Mouse (Mus musculus) E14TG2a.4 (cell line): Measurements from ENCODE around the gene Prom1.

Experiments
- H3K27me3 ChIP-seq: 2 replicates; pipeline ENCODE4 v1.6.1; 2014; ENCODE audit warnings: low read length, control low read depth; ENCODE audit not compliant: insufficient read depth
- H3K36me3 ChIP-seq: 2 replicates; pipeline ENCODE4 v1.6.1; 2014; ENCODE audit warnings: low read length, control low read depth; ENCODE audit not compliant: insufficient read depth
- H3K4me1 ChIP-seq: replicated peaks from 2 replicates; pipeline ENCODE4 v1.6.1; 2014; ENCODE audit warnings: low read depth, low read length, control low read depth
- H3K4me3 ChIP-seq: replicated peaks from 2 replicates; pipeline ENCODE4 v1.5.1; 2014; ENCODE audit warnings: mild to moderate bottlenecking, low read length
- H3K9me3 ChIP-seq: 2 replicates; pipeline ENCODE4 v1.6.1; 2014; ENCODE audit warnings: low read length, control low read depth
- CTCF ChIP-seq: conservative IDR thresholded peaks from 2 replicates; pipeline ENCODE4 v1.5.1; 2014; ENCODE audit warnings: low read length
- NANOG ChIP-seq: IDR thresholded peaks from 2 replicates; pipeline ENCODE4 v1.6.1; 2014; ENCODE audit warnings: borderline replicate concordance, low read length, mixed read lengths
- POU5F1 ChIP-seq: IDR thresholded peaks from 2 replicates; pipeline ENCODE4 v1.6.1; 2014; ENCODE audit warnings: low read length, borderline replicate concordance

Gene Prom1

GRCm38 (mm10) chr5:43996162-43996561 lies 105.7 kb downstream of the Prom1 start:
- no peaks in the 10 kb centered on the region for H3K36me3 ChIP-seq
- no peaks in the 10 kb centered on the region for H3K4me1 ChIP-seq
- 0 out of 2 replicates have a peak, but pooled peaks cover 3% of the 10 kb centered on the region for H3K27me3 ChIP-seq
- no peaks in the 10 kb centered on the region for H3K9me3 ChIP-seq
- TF ChIP-seq CTCF (no peak), POU5F1 (no peak), NANOG (no peak)
- no peak overlapping the region for H3K4me3 ChIP-seq

GRCm38 (mm10) chr5:43994981-43995380 lies 106.9 kb downstream of the Prom1 start:
- TF ChIP-seq NANOG (no peak), POU5F1 (no peak), CTCF (no peak)
- 0 out of 2 replicates have a peak, but pooled peaks cover 3% of the 10 kb centered on the region for H3K27me3 ChIP-seq

GRCm38 (mm10) chr5:43990316-43990715 lies 111.5 kb downstream of the Prom1 start:
- TF ChIP-seq CTCF (peak; percentile 98), POU5F1 (no peak)

More at GRCm38 (mm10) chr5:43994981-43995380, 106.9 kb downstream of the Prom1 start:
- Histone ChIP-seq H3K36me3 (no peaks in the 10 kb centered on the region), H3K9me3 (no peaks in the 10 kb centered on the region), H3K4me3 (no peak overlapping the region), H3K4me1 (no peaks in the 10 kb centered on the region)

GRCm38 (mm10) chr5:43989017-43989416 lies 112.8 kb downstream of the Prom1 start:
- Histone ChIP-seq H3K9me3 (peaks cover 6% of the 10 kb centered on the region; the same call in 1 of the 2 replicates), H3K36me3 (no peaks in the 10 kb centered on the region), H3K27me3 (no peaks in the 10 kb centered on the region), H3K4me3 (no peak overlapping the region), H3K4me1 (peaks cover 11% of the 10 kb centered on the region)
- TF ChIP-seq CTCF (no peak), POU5F1 (no peak), NANOG (no peak)

More at GRCm38 (mm10) chr5:43990316-43990715, 111.5 kb downstream of the Prom1 start:
- H3K9me3 ChIP-seq: peaks cover 6% of the 10 kb centered on the region; the same call in 1 of the 2 replicates
- no peaks in the 10 kb centered on the region for H3K27me3 ChIP-seq
- H3K36me3 ChIP-seq: no peaks in the 10 kb centered on the region
- no peak overlapping the region for H3K4me3 ChIP-seq
- H3K4me1 ChIP-seq: peaks cover 6% of the 10 kb centered on the region

- no peaks in the 10 kb centered on the region for H3K27me3 ChIP-seq
- H3K9me3 ChIP-seq: peaks cover 6% of the 10 kb centered on the region; the same call in 1 of the 2 replicates
- no peak for TF ChIP-seq NANOG
- TF ChIP-seq CTCF: no peak
- TF ChIP-seq POU5F1: no peak
- peaks cover 38% of the 10 kb centered on the region for H3K4me1 ChIP-seq
- H3K4me3 ChIP-seq: no peak overlapping the region
- no peaks in the 10 kb centered on the region for H3K36me3 ChIP-seq
These were observed 115.6 kb downstream of the Prom1 start for GRCm38 (mm10) chr5:43986212-43986611.

- peaks cover 17% of the 10 kb centered on the region for H3K36me3 ChIP-seq
- no peak for TF ChIP-seq CTCF
- TF ChIP-seq POU5F1: no peak
- TF ChIP-seq NANOG: no peak
- H3K4me3 ChIP-seq: no peak overlapping the region
- 0 out of 2 replicates have a peak, but pooled peaks cover 3% of the 10 kb centered on the region for H3K27me3 ChIP-seq
- H3K9me3 ChIP-seq: peaks cover 6% of the 10 kb centered on the region; the same call in 1 of the 2 replicates
- peaks cover 61% of the 10 kb centered on the region for H3K4me1 ChIP-seq
These were observed 118.9 kb downstream of the Prom1 start for GRCm38 (mm10) chr5:43982896-43983295.

GRCm38 (mm10) chr5:43981620-43982019 lies 120.2 kb downstream of the Prom1 start, which contains the start of gene Fgfbp1:
Gene Fgfbp1 (minus strand): TSS chr5:43981779.
- 0 out of 2 replicates have a peak, but pooled peaks cover 3% of the 10 kb centered on the region for H3K27me3 ChIP-seq
- H3K4me3 ChIP-seq: peak within 1 kb of the TSS; percentile 64
- peaks cover 17% of the 10 kb centered on the region for H3K36me3 ChIP-seq
- H3K4me1 ChIP-seq: peaks cover 61% of the 10 kb centered on the region
- peaks cover 6% of the 10 kb centered on the region; the same call in 1 of the 2 replicates for H3K9me3 ChIP-seq
- TF ChIP-seq CTCF (no peak), POU5F1 (no peak), NANOG (no peak)

GRCm38 (mm10) chr5:43980397-43980796 lies 121.4 kb downstream of the Prom1 start:
- no peak for TF ChIP-seq CTCF
- TF ChIP-seq POU5F1: no peak
- no peak for TF ChIP-seq NANOG
- Histone ChIP-seq H3K4me3 (peak overlapping the region; percentile 64; the same call in 1 of the 2 replicates), H3K4me1 (peaks cover 57% of the 10 kb centered on the region), H3K36me3 (peaks cover 17% of the 10 kb centered on the region), H3K27me3 (0 out of 2 replicates have a peak, but pooled peaks cover 3% of the 10 kb centered on the region), H3K9me3 (0 out of 2 replicates have a peak, but pooled peaks cover 5% of the 10 kb centered on the region)
